11 mouse cellular contexts compared by ENCODE assay signal in genomic region chr15:98791771-98792170, GRCm38 (mm10). TPM values are rescaled to one million over a fixed set of nuclear protein-coding genes. Genes with fewer than 3 reads are reported as not detected.
A peak's percentile ranks its signal among the peaks of the same experiment; 100 is the strongest.
DNase-seq lines count a peak whose midpoint lies in the region; ATAC-seq lines count a peak whose summit lies in the region.
"Had no signal": no experiment of that assay in that cellular context is flagged by ENCODE, and none has a peak within 500 bp of the region (broad histone marks: within the 10 kb centered on the region; RNA-seq: fewer than 3 reads in every experiment).

No protein-coding gene starts in this region.

- H3K4me2 ChIP-seq in heart, embryonic 13.5 days = peak overlapping the region; percentile 63
- H3K4me2 ChIP-seq in embryonic facial prominence, embryonic 14.5 days (ENCODE audit: low read depth, low read length) = no peak overlapping the region
- no peak overlapping the region for H3K4me2 ChIP-seq in limb, embryonic 15.5 days
- H3K4me2 ChIP-seq: liver, embryonic 13.5 days had no signal

- no peaks in the 10 kb centered on the region for H3K9me3 ChIP-seq in heart, embryonic 13.5 days
- no peaks in the 10 kb centered on the region for H3K9me3 ChIP-seq in embryonic facial prominence, embryonic 14.5 days (ENCODE audit: control insufficient read depth, low read length)
- no peaks in the 10 kb centered on the region for H3K9me3 ChIP-seq in limb, embryonic 15.5 days
- H3K9me3 ChIP-seq: liver, embryonic 13.5 days had no signal

- H3K27ac ChIP-seq in heart, embryonic 13.5 days (replicated peaks) = no peak overlapping the region
- no peak overlapping the region for H3K27ac ChIP-seq in embryonic facial prominence, embryonic 14.5 days (replicated peaks; ENCODE audit: low read depth, low read length)
- no peak overlapping the region for H3K27ac ChIP-seq in limb, embryonic 15.5 days
- H3K27ac ChIP-seq: liver, embryonic 13.5 days had no signal

- 1% methylated on average over 23 of the region's 23 CpGs for WGBS in heart, embryonic 13.5 days
- 2% methylated on average over 23 of the region's 23 CpGs for WGBS in embryonic facial prominence, embryonic 14.5 days
- 2% methylated on average over 23 of the region's 23 CpGs for WGBS in limb, embryonic 15.5 days

- no peaks in the 10 kb centered on the region for H3K36me3 ChIP-seq in heart, embryonic 13.5 days
- H3K36me3 ChIP-seq in embryonic facial prominence, embryonic 14.5 days (ENCODE audit: control insufficient read depth, insufficient read depth, low read length) = no peaks in the 10 kb centered on the region
- no peaks in the 10 kb centered on the region for H3K36me3 ChIP-seq in limb, embryonic 15.5 days
- H3K36me3 ChIP-seq: liver, embryonic 13.5 days had no signal

- peak overlapping the region; percentile 42 for H3K4me3 ChIP-seq in heart, embryonic 13.5 days
- peak overlapping the region; percentile 4; the same call in 1 of the 2 replicates for H3K4me3 ChIP-seq in embryonic facial prominence, embryonic 14.5 days (ENCODE audit: low read depth, low read length)
- peak overlapping the region; percentile 35 for H3K4me3 ChIP-seq in limb, embryonic 15.5 days
- H3K4me3 ChIP-seq: myocyte had no signal

- no peak for DNase-seq in heart, postnatal 10 days
- DNase-seq in embryonic facial prominence, embryonic 14.5 days (ENCODE audit: low spot score) = no peak
- no peak for DNase-seq in cerebellum, postnatal 4 days (ENCODE audit: low spot score in 2 of 2)
- DNase-seq in left cerebral cortex, adult 18-20 months (ENCODE audit: low spot score in 2 of 2) = no peak
- no peak for DNase-seq in urinary bladder, postnatal 4 days (ENCODE audit: low spot score in 2 of 2)
- DNase-seq: adrenal gland, adult 8-10 months; liver, embryonic 13.5 days had no signal

- no peak overlapping the region for H3K9ac ChIP-seq in heart, embryonic 13.5 days
- no peak overlapping the region for H3K9ac ChIP-seq in embryonic facial prominence, embryonic 14.5 days (ENCODE audit: low read depth, low read length)
- H3K9ac ChIP-seq in limb, embryonic 15.5 days = no peak overlapping the region
- H3K9ac ChIP-seq: liver, embryonic 13.5 days had no signal

- intact Hi-C loops in heart, postnatal 10 days (cut with DNase I) = no loop called here

- H3K4me1 ChIP-seq in heart, embryonic 13.5 days = peaks cover 45% of the 10 kb centered on the region
- 0 out of 2 replicates have a peak, but pooled peaks cover 9% of the 10 kb centered on the region for H3K4me1 ChIP-seq in embryonic facial prominence, embryonic 14.5 days (ENCODE audit: control insufficient read depth, insufficient read depth, low read length)
- peaks cover 43% of the 10 kb centered on the region for H3K4me1 ChIP-seq in limb, embryonic 15.5 days

- no peak for ATAC-seq in heart, embryonic 13.5 days (ENCODE audit: extremely low read depth, insufficient number of reproducible peaks, low FRiP score, low TSS enrichment)
- ATAC-seq in CD4-positive, CD25-positive, alpha-beta regulatory T cell, adult 4 months = peak; percentile 27
- ATAC-seq in embryonic facial prominence, embryonic 14.5 days (ENCODE audit: low read depth) = no peak
- no peak for ATAC-seq in limb, embryonic 15.5 days (ENCODE audit: insufficient number of reproducible peaks, low FRiP score, low TSS enrichment, low read depth)

- peaks cover 99% of the 10 kb centered on the region for H3K27me3 ChIP-seq in heart, embryonic 13.5 days (replicated peaks)
- peaks cover 96% of the 10 kb centered on the region for H3K27me3 ChIP-seq in embryonic facial prominence, embryonic 14.5 days (replicated peaks; ENCODE audit: control insufficient read depth, insufficient read depth, low read length)
- H3K27me3 ChIP-seq in limb, embryonic 15.5 days = peaks cover 98% of the 10 kb centered on the region

RNA-seq across cellular contexts. Expression of gene Wnt1, which starts 2.1 kb away (rescaled TPM):
- not detected in 2 replicates for polyA plus RNA-seq in heart, embryonic 13.5 days (2015; fragmentation: Nextera tagmentation; extraction: Ambion mirVana)
- total RNA-seq in heart, postnatal 10 days (2021) = not detected
- polyA plus RNA-seq in CD4-positive, CD25-positive, alpha-beta regulatory T cell, adult 4 months (2017; shearing (Covaris generic)) = not detected
- 0.10 TPM in 1 of 2 replicates, not detected in the other for polyA plus RNA-seq in embryonic facial prominence, embryonic 14.5 days (2014; fragmentation: Nextera tagmentation; extraction: Ambion mirVana)
- 0.06 and 0.14 TPM in 2 replicates for polyA plus RNA-seq in limb, embryonic 15.5 days (2015; fragmentation: Nextera tagmentation; extraction: Ambion mirVana)
- total RNA-seq in left cerebral cortex, adult 18-20 months (2021) = not detected
- total RNA-seq: adrenal gland, adult 8-10 months had no signal
- polyA plus RNA-seq: liver, embryonic 13.5 days had no signal

RNA-seq across cellular contexts. Expression of gene Wnt10b, which starts 13.8 kb away (rescaled TPM):
- 0.07 TPM in 1 of 2 replicates, not detected in the other for polyA plus RNA-seq in heart, embryonic 13.5 days (2015; fragmentation: Nextera tagmentation; extraction: Ambion mirVana)
- total RNA-seq in heart, postnatal 10 days (2021) = under 1 TPM; 0.43 to 0.67 TPM
- not detected for polyA plus RNA-seq in CD4-positive, CD25-positive, alpha-beta regulatory T cell, adult 4 months (2017; shearing (Covaris generic))
- 4.1 and 4.3 TPM in 2 replicates for polyA plus RNA-seq in embryonic facial prominence, embryonic 14.5 days (2014; fragmentation: Nextera tagmentation; extraction: Ambion mirVana)
- 6.0 and 7.0 TPM in 2 replicates for polyA plus RNA-seq in limb, embryonic 15.5 days (2015; fragmentation: Nextera tagmentation; extraction: Ambion mirVana)
- 1 to 10 TPM in 1 of 2 experiments, under 1 TPM in 1; 0.63 to 1.1 TPM for total RNA-seq in left cerebral cortex, adult 18-20 months (2021)
- polyA plus RNA-seq: liver, embryonic 13.5 days had no signal

RNA-seq across cellular contexts. Expression of gene Ddn, which starts 17.5 kb away (rescaled TPM):
- 0.09 and 0.16 TPM in 2 replicates for polyA plus RNA-seq in heart, embryonic 13.5 days (2015; fragmentation: Nextera tagmentation; extraction: Ambion mirVana)
- total RNA-seq in heart, postnatal 10 days (2021) = under 1 TPM; 0.10 to 0.32 TPM
- polyA plus RNA-seq in CD4-positive, CD25-positive, alpha-beta regulatory T cell, adult 4 months (2017; shearing (Covaris generic)) = not detected
- polyA plus RNA-seq in embryonic facial prominence, embryonic 14.5 days (2014; fragmentation: Nextera tagmentation; extraction: Ambion mirVana) = 0.07 TPM in 1 of 2 replicates, not detected in the other
- polyA plus RNA-seq in limb, embryonic 15.5 days (2015; fragmentation: Nextera tagmentation; extraction: Ambion mirVana) = 0.15 TPM in 1 of 2 replicates, not detected in the other
- total RNA-seq in left cerebral cortex, adult 18-20 months (2021) = 100 to 1,000 TPM; 778 to 797 TPM
- polyA plus RNA-seq: liver, embryonic 13.5 days had no signal

RNA-seq across cellular contexts. Expression of gene Arf3, which starts 28.8 kb away (rescaled TPM):
- 31.2 and 32.5 TPM in 2 replicates for polyA plus RNA-seq in heart, embryonic 13.5 days (2015; fragmentation: Nextera tagmentation; extraction: Ambion mirVana)
- total RNA-seq in heart, postnatal 10 days (2021) = 10 to 100 TPM; 36.3 to 40.1 TPM
- polyA plus RNA-seq in CD4-positive, CD25-positive, alpha-beta regulatory T cell, adult 4 months (2017; shearing (Covaris generic)) = 10 to 100 TPM; 33.0 to 35.3 TPM
- 33.9 and 34.8 TPM in 2 replicates for polyA plus RNA-seq in embryonic facial prominence, embryonic 14.5 days (2014; fragmentation: Nextera tagmentation; extraction: Ambion mirVana)
- 41.7 and 49.3 TPM in 2 replicates for polyA plus RNA-seq in limb, embryonic 15.5 days (2015; fragmentation: Nextera tagmentation; extraction: Ambion mirVana)
- 100 to 1,000 TPM; 724 to 773 TPM for total RNA-seq in left cerebral cortex, adult 18-20 months (2021)

RNA-seq across cellular contexts. Expression of gene Prkag1, which starts 39.5 kb away (rescaled TPM):
- polyA plus RNA-seq in heart, embryonic 13.5 days (2015; fragmentation: Nextera tagmentation; extraction: Ambion mirVana) = 88.3 and 95.1 TPM in 2 replicates
- total RNA-seq in heart, postnatal 10 days (2021) = 10 to 100 TPM; 93.7 to 94.3 TPM
- polyA plus RNA-seq in CD4-positive, CD25-positive, alpha-beta regulatory T cell, adult 4 months (2017; shearing (Covaris generic)) = 100 to 1,000 TPM; 126 to 187 TPM
- 71.7 and 80.6 TPM in 2 replicates for polyA plus RNA-seq in embryonic facial prominence, embryonic 14.5 days (2014; fragmentation: Nextera tagmentation; extraction: Ambion mirVana)
- 91.4 and 94.3 TPM in 2 replicates for polyA plus RNA-seq in limb, embryonic 15.5 days (2015; fragmentation: Nextera tagmentation; extraction: Ambion mirVana)
- total RNA-seq in left cerebral cortex, adult 18-20 months (2021) = 10 to 100 TPM; 54.6 to 56.2 TPM
